In the genomic region with DNA sequence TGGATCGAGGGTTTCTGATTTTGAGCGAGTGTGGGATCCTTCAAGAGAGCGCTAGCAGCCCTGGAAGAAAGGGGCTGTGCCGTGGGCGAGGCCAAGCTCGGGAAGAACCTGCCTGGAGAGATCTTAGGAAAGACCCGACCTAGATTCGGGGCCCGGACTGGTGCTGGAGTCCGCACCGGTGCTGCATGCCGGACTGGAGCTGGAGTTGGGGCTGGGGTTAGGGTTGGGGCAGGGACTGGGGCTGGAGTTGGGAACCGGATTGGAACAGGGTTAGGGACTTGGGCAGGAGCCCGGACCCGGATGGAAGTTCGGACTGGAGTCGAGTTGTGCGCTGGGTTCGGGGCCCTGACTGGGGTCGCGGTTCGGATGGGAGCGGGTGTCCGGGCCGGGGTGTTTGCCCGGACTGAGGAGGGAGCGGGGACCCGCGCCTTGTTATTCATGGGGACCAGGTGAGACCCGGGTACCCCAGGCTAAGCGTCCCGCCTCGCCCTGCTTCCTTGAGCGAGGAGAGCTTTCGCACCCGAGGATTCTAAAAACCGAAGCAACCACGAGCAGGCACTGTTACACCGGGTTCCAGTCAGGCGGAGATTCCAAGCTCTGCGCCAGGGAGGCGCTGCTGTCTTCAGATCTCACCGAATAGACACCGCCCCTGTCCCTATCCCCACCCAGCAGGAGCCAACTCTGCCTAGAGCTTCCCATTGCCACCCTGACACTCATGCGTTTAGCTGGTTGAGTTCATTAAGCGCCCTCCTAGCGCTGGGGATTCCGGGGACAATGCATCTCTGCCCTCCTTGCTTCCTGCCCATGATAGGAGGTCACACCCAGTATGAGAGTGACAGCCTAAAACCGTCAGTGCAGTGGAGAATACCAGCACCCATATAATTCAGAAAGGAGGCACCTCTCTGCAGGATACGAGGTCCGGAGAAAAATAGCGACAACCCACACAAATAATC, we compare ENCODE assay signal across 9 mouse cellular contexts. TPM values are rescaled to one million over a fixed set of nuclear protein-coding genes. Genes with fewer than 3 reads are reported as not detected.
DNase-seq lines count a peak whose midpoint lies in the region; ATAC-seq lines count a peak whose summit lies in the region.
"Had no signal": no experiment of that assay in that cellular context is flagged by ENCODE, and none has a peak within 500 bp of the region (broad histone marks: within the 10 kb centered on the region; RNA-seq: fewer than 3 reads in every experiment).

A gene (minus strand): TSS at position 549 of the 953 bp plus-strand sequence.

- peak within 1 kb of the TSS; percentile 53 for H3K4me2 ChIP-seq in hindbrain, embryonic 16.5 days (ENCODE audit: low read length)
- peak within 1 kb of the TSS; percentile 50 for H3K4me2 ChIP-seq in midbrain, embryonic 12.5 days (replicated peaks)

- no peak within 1 kb of the TSS for H3K27ac ChIP-seq in heart, embryonic 10.5 days
- no peak within 1 kb of the TSS for H3K27ac ChIP-seq in hindbrain, embryonic 16.5 days (ENCODE audit: low read depth, low read length)
- H3K27ac ChIP-seq in midbrain, embryonic 12.5 days (replicated peaks) = no peak within 1 kb of the TSS

- H3K4me3 ChIP-seq in heart, embryonic 10.5 days = peak within 1 kb of the TSS; percentile 55
- H3K4me3 ChIP-seq in hindbrain, embryonic 16.5 days (ENCODE audit: low read length) = peak within 1 kb of the TSS; percentile 36
- H3K4me3 ChIP-seq in midbrain, embryonic 12.5 days = peak within 1 kb of the TSS; percentile 31

- H3K36me3 ChIP-seq in heart, embryonic 10.5 days = no peaks in the 10 kb centered on the region
- H3K36me3 ChIP-seq in hindbrain, embryonic 16.5 days (ENCODE audit: control insufficient read depth, insufficient read depth, low read length) = no peaks in the 10 kb centered on the region
- peaks cover under 1% of the 10 kb centered on the region; the same call in 1 of the 2 replicates for H3K36me3 ChIP-seq in midbrain, embryonic 12.5 days

- peaks cover 23% of the 10 kb centered on the region for H3K4me1 ChIP-seq in heart, embryonic 10.5 days
- peaks cover 11% of the 10 kb centered on the region for H3K4me1 ChIP-seq in hindbrain, embryonic 16.5 days (ENCODE audit: control insufficient read depth, insufficient read depth, low read depth, low read length)
- peaks cover 35% of the 10 kb centered on the region for H3K4me1 ChIP-seq in midbrain, embryonic 12.5 days

- H3K9ac ChIP-seq in hindbrain, embryonic 16.5 days (ENCODE audit: low read depth, low read length) = peak within 1 kb of the TSS; percentile 59
- H3K9ac ChIP-seq in midbrain, embryonic 12.5 days (replicated peaks) = peak within 1 kb of the TSS; percentile 35; the same call in 1 of the 2 replicates

- WGBS in heart, embryonic 10.5 days = under 1% methylated on average over 52 of the region's 52 CpGs
- WGBS in hindbrain, embryonic 16.5 days = under 1% methylated on average over 48 of the region's 52 CpGs
- WGBS in midbrain, embryonic 12.5 days = under 1% methylated on average over 51 of the region's 52 CpGs

- H3K9me3 ChIP-seq in heart, embryonic 10.5 days = no peaks in the 10 kb centered on the region
- no peaks in the 10 kb centered on the region for H3K9me3 ChIP-seq in hindbrain, embryonic 16.5 days (ENCODE audit: control insufficient read depth, low read length)
- H3K9me3 ChIP-seq in midbrain, embryonic 12.5 days = no peaks in the 10 kb centered on the region

- H3K27me3 ChIP-seq in heart, embryonic 10.5 days (ENCODE audit: insufficient read depth, poor library complexity, severe bottlenecking) = peaks cover 92% of the 10 kb centered on the region
- peaks cover 21% of the 10 kb centered on the region for H3K27me3 ChIP-seq in hindbrain, embryonic 16.5 days (replicated peaks; ENCODE audit: control insufficient read depth, insufficient read depth, low read length)
- H3K27me3 ChIP-seq in midbrain, embryonic 12.5 days = peaks cover 79% of the 10 kb centered on the region
- H3K27me3 ChIP-seq: CH12.LX had no signal

- ATAC-seq in hindbrain, embryonic 16.5 days = no peak
- peak; percentile 28; the same call in 1 of the 2 replicates for ATAC-seq in midbrain, embryonic 12.5 days (ENCODE audit: low FRiP score, low read depth)

- peak; percentile 79 for DNase-seq in heart, embryonic 10.5 days (ENCODE audit: low spot score)
- DNase-seq in heart, adult 11 months = no peak
- peak; percentile 7 for DNase-seq in urinary bladder, postnatal 14 days (ENCODE audit: low spot score)
- DNase-seq in urinary bladder, postnatal 25 days (ENCODE audit: low spot score) = no peak
- DNase-seq in yolk sac, embryonic 10.5 days (ENCODE audit: low spot score) = peak; percentile 36
- no peak for DNase-seq in thymus, postnatal 36 days

RNA-seq across cellular contexts. Expression of the gene that starts here (rescaled TPM):
- polyA plus RNA-seq in heart, embryonic 10.5 days (2016; fragmentation: Nextera tagmentation; extraction: Ambion mirVana) = not detected in 2 replicates
- 1.7 and 3.1 TPM in 2 replicates for polyA plus RNA-seq in hindbrain, embryonic 16.5 days (2015; fragmentation: Nextera tagmentation; extraction: Ambion mirVana)
- 0.90 and 1.6 TPM in 2 replicates for polyA plus RNA-seq in midbrain, embryonic 12.5 days (2016; fragmentation: Nextera tagmentation; extraction: Ambion mirVana)

Comparison
In these comparisons a context has a peak if more than half of its experiments do, and no peak if none do; other contexts are left out.
1. DNase-seq: peak in urinary bladder, postnatal 14 days (single experiment) and yolk sac, embryonic 10.5 days (single experiment); none in heart, adult 11 months (single experiment), urinary bladder, postnatal 25 days (single experiment) and thymus, postnatal 36 days (0 of 2).
2. Peak in DNase-seq and H3K4me3 ChIP-seq in heart, embryonic 10.5 days; RNA of the gene not detected or under 1 TPM.
3. Peak in every context shown above with its lines, with median percentiles within 50 percentile points of each other: H3K4me3 ChIP-seq.